Mouse (Mus musculus): Measurements from ENCODE around the gene Zfp385b. TPM values are rescaled to one million over a fixed set of nuclear protein-coding genes. Genes with fewer than 3 reads are reported as not detected.

Zfp385b gene
- 1.0 and 2.1 TPM in 2 replicates for polyA plus RNA-seq (2012; rRNA removed)

GRCm38 (mm10) chr2:77819539-77819938 lies at the start of gene Zfp385b:
Zfp385b (minus strand) TSS chr2:77819639.

Other genes with a start within 250 kb of the Zfp385b start
- gene Cwc22, start 126.7 kb upstream of the Zfp385b start, polyA plus RNA-seq (2012; rRNA removed) = 45.8 and 77.8 TPM in 2 replicates